Mouse (Mus musculus) small intestine, adult 2 months (tissue): ENCODE results near the gene Zfhx3. TPM values are rescaled to one million over a fixed set of nuclear protein-coding genes. Genes with fewer than 3 reads are reported as not detected.

Source experiments
- H3K27ac ChIP-seq: fragments of 200-500 bp; 2 replicates; pipeline ENCODE4 v1.5.1; 2012; ENCODE audit warnings: low read depth, low read length, control low read depth, inconsistent platforms; ENCODE audit not compliant: insufficient read depth
- H3K27me3 ChIP-seq: fragments of 200-500 bp; 2 replicates; pipeline ENCODE4 v1.6.1; 2012; ENCODE audit warnings: mild to moderate bottlenecking, moderate library complexity, low read length, inconsistent platforms; ENCODE audit not compliant: control insufficient read depth, insufficient read depth
- H3K36me3 ChIP-seq: fragments of 200-500 bp; 2 replicates; pipeline ENCODE4 v1.6.1; 2012; ENCODE audit warnings: mild to moderate bottlenecking, low read length, control low read depth, inconsistent platforms; ENCODE audit not compliant: control insufficient read depth, insufficient read depth
- H3K4me1 ChIP-seq: fragments of 200-500 bp; 2 replicates; pipeline ENCODE4 v1.6.1; 2012; ENCODE audit warnings: low read length, inconsistent platforms, mixed read lengths; ENCODE audit not compliant: control insufficient read depth, insufficient read depth, insufficient read length
- H3K4me3 ChIP-seq: fragments of 200-500 bp; 2 replicates; pipeline ENCODE4 v1.5.1; 2012; ENCODE audit warnings: low read depth, mild to moderate bottlenecking, control low read depth, inconsistent platforms, low read length, moderate library complexity
- CTCF ChIP-seq: fragments of 200-500 bp; IDR thresholded peaks from 2 replicates; pipeline ENCODE4 v1.5.1; 2012; ENCODE audit warnings: low read depth, mild to moderate bottlenecking, control low read depth, inconsistent platforms, low read length, moderate library complexity, mixed read lengths; ENCODE audit not compliant: insufficient replicate concordance, insufficient read length; ENCODE audit errors: extremely low read depth
- POLR2A ChIP-seq: fragments of 200-500 bp; IDR thresholded peaks from 2 replicates; pipeline ENCODE4 v1.6.1; 2012; ENCODE audit warnings: low read depth, mild to moderate bottlenecking, control low read depth, inconsistent platforms, low read length, moderate library complexity
- WGBS: fragments of 180-500 bp; shearing (Covaris S2); methylation state at CpG from one replicate; pipeline ENCODE4 v1.1.7; 2018; 5-methylcytosine and 5-hydroxymethylcytosine counted together
- polyA plus RNA-seq: library from polyadenylated mRNA; depleted of rRNA; stranded (reverse); fragments of >200 nt; gene quantifications from 2 replicates; pipeline ENCODE4 v1.2.3, GENCODE M21; 2012

The Zfhx3 gene
- polyA plus RNA-seq, 1 experiment = 2.0 TPM

DNA sequence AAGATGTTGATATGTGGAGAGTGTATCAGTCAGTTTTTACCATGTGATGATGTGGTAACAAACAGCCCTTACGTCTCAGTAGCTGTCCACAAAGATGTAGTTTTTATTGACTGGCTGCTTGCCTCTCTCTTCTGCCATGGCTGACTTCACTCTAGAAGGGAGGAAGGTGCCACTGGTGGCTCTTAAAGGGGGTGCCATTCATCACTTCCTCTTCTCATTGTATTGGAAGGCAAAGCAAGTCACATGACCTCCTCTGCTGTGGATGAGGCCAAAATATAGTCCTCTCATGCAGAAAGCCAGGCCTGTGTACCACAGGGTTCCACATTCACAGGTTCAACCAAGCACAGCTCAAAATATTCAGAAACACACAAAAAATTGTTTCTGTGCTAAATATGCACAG, 688.6 kb downstream of the Zfhx3 start:
- no peak overlapping the region for H3K4me3 ChIP-seq
- H3K4me1 ChIP-seq = no peaks in the 10 kb centered on the region
- TF ChIP-seq CTCF (no peak), POLR2A (no peak)
- 95% methylated on average over 1 of the region's 1 CpGs for WGBS
- H3K27ac ChIP-seq = no peak overlapping the region
- no peaks in the 10 kb centered on the region for H3K36me3 ChIP-seq
- H3K27me3 ChIP-seq = no peaks in the 10 kb centered on the region

DNA sequence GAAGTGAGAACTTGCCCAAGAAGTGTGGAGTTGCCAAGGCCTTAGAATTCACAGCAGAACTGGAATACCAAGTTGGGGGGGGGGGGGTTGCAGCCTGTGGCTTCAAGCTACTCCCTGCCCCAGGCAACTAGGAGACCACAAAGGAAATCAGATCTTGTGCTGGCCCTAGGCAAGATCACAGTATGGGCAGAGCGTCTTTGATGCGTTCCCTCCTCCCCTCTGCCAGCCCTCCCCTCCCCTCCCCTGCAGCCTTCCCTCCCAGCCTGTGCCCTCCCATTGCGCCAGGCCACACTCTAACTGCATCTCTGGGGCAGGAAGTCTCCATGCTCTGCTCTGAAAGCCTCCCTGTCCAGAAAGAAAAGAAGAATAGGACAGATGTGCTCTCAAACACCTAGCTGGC, 691.8 kb downstream of the Zfhx3 start:
- whole genome bisulfite sequencing = 79% methylated on average over 3 of the region's 3 CpGs

DNA sequence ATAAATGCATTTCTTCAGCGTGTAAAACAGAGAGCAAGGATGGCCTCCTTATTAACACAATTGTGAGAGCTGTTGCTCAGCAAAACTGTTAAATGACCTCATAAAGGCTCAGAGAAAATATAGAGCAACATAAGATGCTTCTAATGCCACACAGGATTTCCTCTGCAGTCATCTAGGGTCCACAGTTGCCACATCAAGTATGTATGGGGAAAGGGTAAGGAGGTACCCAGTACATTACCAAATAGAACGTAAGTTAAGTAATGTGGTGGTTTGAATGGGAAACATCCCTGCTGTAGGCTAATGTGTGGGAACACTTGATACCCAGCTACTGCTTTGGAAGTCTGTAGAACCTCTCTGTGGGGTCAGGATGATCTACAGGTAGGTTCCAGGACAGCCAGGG, 695.4 kb downstream of the Zfhx3 start:
- H3K27ac ChIP-seq = no peak overlapping the region
- no peak for TF ChIP-seq CTCF
- no peak for TF ChIP-seq POLR2A

More for the DNA sequence above, 691.8 kb downstream of the Zfhx3 start:
- no peaks in the 10 kb centered on the region for H3K27me3 ChIP-seq
- no peaks in the 10 kb centered on the region for H3K4me1 ChIP-seq
- no peaks in the 10 kb centered on the region for H3K36me3 ChIP-seq
- no peak overlapping the region for H3K27ac ChIP-seq
- H3K4me3 ChIP-seq = no peak overlapping the region
- TF ChIP-seq CTCF = no peak
- no peak for TF ChIP-seq POLR2A

DNA sequence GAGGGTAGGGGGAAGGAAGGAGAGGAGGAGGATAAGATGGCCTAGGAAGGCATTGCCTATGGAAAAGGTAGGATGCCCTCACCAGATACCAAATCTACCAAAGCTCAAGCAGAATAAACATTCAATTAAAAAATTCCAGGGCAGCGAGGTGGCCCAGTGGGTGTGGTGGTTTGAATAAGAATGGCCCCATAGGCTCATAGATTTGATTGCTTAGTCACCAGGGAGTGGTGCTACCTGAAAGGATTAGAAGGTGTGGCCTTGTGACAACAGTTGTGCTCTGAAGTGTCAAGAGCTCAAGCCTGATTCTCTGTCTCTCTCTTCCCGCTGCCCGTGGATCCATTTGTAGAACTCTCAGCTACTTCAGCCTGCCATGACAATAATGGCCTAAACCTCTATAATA, 703.2 kb downstream of the Zfhx3 start:
- WGBS = 77% methylated on average over 3 of the region's 3 CpGs
- Histone ChIP-seq H3K36me3 (no peaks in the 10 kb centered on the region), H3K4me1 (peaks cover 2% of the 10 kb centered on the region; the same call in 1 of the 2 replicates), H3K27ac (no peak overlapping the region), H3K4me3 (no peak overlapping the region), H3K27me3 (no peaks in the 10 kb centered on the region)
- TF ChIP-seq CTCF = no peak
- no peak for TF ChIP-seq POLR2A

More for the DNA sequence above, 695.4 kb downstream of the Zfhx3 start:
- no peaks in the 10 kb centered on the region for H3K27me3 ChIP-seq
- no peaks in the 10 kb centered on the region for H3K36me3 ChIP-seq
- no peak overlapping the region for H3K4me3 ChIP-seq
- no peaks in the 10 kb centered on the region for H3K4me1 ChIP-seq
- WGBS = 89% methylated on average over 2 of the region's 2 CpGs

DNA sequence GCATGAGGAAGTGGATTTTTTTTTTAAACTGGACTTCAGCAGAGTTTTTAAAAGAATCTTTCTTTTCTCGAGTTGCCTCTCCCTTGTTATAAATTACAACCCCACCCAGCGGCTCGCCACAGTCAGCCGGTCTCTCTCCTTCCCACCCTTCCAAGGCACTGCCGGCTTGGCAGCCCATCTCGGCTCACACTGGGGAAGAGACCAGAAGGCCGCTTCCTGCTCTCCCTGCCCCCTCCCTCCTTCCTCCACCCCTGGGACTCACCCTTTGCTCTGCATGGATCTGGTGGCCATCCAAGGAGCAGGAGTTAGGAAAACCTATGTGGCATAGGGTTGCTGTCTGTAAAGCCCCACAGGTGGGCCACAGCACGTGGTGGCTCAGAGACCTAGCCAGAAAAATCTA, 705.1 kb downstream of the Zfhx3 start:
- no peaks in the 10 kb centered on the region for H3K36me3 ChIP-seq
- TF ChIP-seq POLR2A (no peak), CTCF (no peak)
- H3K4me1 ChIP-seq = peaks cover 2% of the 10 kb centered on the region; the same call in 1 of the 2 replicates
- H3K4me3 ChIP-seq = no peak overlapping the region
- H3K27ac ChIP-seq = no peak overlapping the region
- H3K27me3 ChIP-seq = no peaks in the 10 kb centered on the region
- WGBS = 22% methylated on average over 8 of the region's 8 CpGs

DNA sequence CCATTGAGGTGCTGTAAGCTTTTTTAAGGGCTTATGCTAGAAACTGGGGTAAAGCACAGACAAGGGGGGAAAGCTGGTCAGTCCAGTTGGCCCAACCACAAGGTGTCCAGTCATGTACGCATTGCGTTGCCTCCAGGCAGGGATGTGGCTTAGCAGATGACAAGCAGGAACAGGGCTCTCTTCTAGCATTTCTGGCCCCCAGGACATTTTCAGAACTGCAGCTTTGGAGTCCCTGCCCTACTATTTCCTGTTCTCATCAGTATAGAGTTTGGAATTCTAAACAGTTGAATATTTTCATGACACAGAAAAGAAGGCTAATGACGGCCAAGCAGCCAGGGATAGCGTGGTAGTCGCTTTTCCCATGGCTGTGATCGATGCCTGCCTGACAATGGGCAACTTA, 706.5 kb downstream of the Zfhx3 start:
- Histone ChIP-seq H3K36me3 (no peaks in the 10 kb centered on the region), H3K27me3 (no peaks in the 10 kb centered on the region), H3K27ac (no peak overlapping the region), H3K4me3 (no peak overlapping the region), H3K4me1 (peaks cover 2% of the 10 kb centered on the region; the same call in 1 of the 2 replicates)
- 88% methylated on average over 6 of the region's 6 CpGs for WGBS
- no peak for TF ChIP-seq CTCF
- no peak for TF ChIP-seq POLR2A

DNA sequence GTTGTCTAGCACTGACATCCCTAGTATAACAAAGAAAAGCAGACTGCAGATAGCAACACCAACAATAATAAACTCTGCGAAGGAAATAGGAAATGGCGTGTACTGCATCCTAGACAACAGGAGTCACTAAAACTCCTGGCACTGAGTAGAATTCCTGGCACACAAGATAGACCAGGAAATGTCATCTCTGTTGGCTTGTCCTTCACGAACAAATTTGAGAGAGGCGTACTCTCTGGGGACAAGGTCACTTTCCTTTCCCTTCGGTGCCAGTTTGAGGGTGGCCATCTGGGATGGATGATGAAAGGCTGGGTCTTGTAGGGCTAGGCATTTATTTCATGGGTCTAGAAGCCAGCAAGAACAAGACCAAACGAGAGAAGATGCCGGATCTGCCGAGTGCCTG, 708.4 kb downstream of the Zfhx3 start:
- Histone ChIP-seq H3K4me1 (peaks cover 2% of the 10 kb centered on the region; the same call in 1 of the 2 replicates), H3K4me3 (no peak overlapping the region), H3K36me3 (no peaks in the 10 kb centered on the region), H3K27ac (no peak overlapping the region), H3K27me3 (no peaks in the 10 kb centered on the region)
- TF ChIP-seq POLR2A (no peak), CTCF (no peak)
- 87% methylated on average over 8 of the region's 8 CpGs for WGBS
